Mouse (Mus musculus): ENCODE measurements around the gene Ttc7b.

GRCm38 (mm10) chr12:100479892-100480621 lies 40.6 kb downstream of the Ttc7b start:
- TF ChIP-seq CTCF (IDR thresholded peaks at IDR 0.05 in 2 of 3, conservative IDR thresholded peaks at IDR 0.05 in 1 of 3; ENCODE audit: control insufficient read depth in 1 of 3, insufficient read depth in 1 of 3, low read depth in 2 of 3, low read length in 3 of 3, poor library complexity in 1 of 3, severe bottlenecking in 1 of 3) (peak; percentile 40 to 76 (median 69)), MYC (IDR thresholded peaks at IDR 0.05; ENCODE audit: low read depth, low read length) (no peak), POLR2AphosphoS2 (IDR thresholded peaks at IDR 0.05; ENCODE audit: low read length) (no peak), TCF12 (IDR thresholded peaks at IDR 0.05; ENCODE audit: low read depth, low read length) (no peak), TAL1 (IDR thresholded peaks at IDR 0.05; ENCODE audit: low read length) (no peak), EP300 (IDR thresholded peaks at IDR 0.05; ENCODE audit: low read depth in 1 of 2, low read length in 2 of 2) (no peak), HCFC1 (IDR thresholded peaks at IDR 0.05; ENCODE audit: low read depth, low read length) (no peak), SIN3A (IDR thresholded peaks at IDR 0.05; ENCODE audit: low read length) (no peak), MAZ (IDR thresholded peaks at IDR 0.05; ENCODE audit: low read depth, low read length) (no peak), POLR2AphosphoS5 (IDR thresholded peaks at IDR 0.05; ENCODE audit: borderline replicate concordance, low read depth, low read length) (no peak), POLR2A (IDR thresholded peaks at IDR 0.05; ENCODE audit: control insufficient read depth in 1 of 2, insufficient read depth in 1 of 2, low read depth in 1 of 2, low read length in 2 of 2, poor library complexity in 1 of 2) (no peak)
